Mouse (Mus musculus) ZHBTc4 (cell line): ENCODE results near the gene 9330182L06Rik.

ENCODE experiments used
- DNase-seq: peaks from one replicate; pipeline ENCODE4 v3.0.0-alpha.2; 2011; ENCODE audit warnings: low read depth, low spot score

Gene 9330182L06Rik

GRCm38 (mm10) chr5:9361982-9362661, 96.2 kb downstream of the 9330182L06Rik start:
- DNase-seq, result no peak

DNA sequence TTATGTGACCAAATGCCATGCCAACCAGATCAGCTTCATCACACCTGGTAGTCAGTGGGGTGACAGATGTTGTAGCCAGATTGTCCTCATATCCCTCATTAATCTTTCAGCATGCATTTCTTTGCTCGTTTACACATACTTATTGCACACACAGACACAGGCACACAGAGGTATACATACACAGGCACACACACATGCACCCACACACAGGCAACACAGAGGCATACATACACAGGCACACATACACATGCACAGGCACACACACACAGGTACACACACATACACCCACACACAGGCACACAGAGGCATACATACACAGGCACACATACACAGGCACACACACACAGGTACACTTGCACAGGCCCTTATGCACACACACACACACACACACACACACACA, 99.0 kb downstream of the 9330182L06Rik start:
- DNase-seq, result no peak

GRCm38 (mm10) chr5:9367920-9368692, 102.2 kb downstream of the 9330182L06Rik start:
- no peak for DNase-seq

GRCm38 (mm10) chr5:9371127-9371526, 105.2 kb downstream of the 9330182L06Rik start:
- no peak for DNase-seq

DNA sequence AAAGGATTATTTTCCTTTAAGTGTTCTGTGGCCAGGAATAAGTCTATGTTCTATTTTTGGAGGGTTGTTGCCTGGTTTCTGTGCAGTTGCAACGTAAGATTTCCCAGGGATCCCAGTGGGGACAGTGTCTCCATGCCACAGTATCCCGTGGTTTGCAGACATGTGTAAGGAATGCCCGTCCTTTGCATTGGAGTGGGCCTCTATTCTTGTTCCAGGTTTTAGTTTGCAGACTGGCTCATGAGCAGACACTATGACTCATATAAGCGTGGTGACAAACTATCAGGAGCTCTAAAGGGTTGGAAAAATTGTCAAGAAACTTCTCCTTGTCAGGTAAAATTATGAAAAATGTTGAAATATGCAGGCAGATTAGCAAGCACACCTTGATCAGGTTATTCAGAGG, 107.4 kb downstream of the 9330182L06Rik start:
- DNase-seq, result no peak

DNA sequence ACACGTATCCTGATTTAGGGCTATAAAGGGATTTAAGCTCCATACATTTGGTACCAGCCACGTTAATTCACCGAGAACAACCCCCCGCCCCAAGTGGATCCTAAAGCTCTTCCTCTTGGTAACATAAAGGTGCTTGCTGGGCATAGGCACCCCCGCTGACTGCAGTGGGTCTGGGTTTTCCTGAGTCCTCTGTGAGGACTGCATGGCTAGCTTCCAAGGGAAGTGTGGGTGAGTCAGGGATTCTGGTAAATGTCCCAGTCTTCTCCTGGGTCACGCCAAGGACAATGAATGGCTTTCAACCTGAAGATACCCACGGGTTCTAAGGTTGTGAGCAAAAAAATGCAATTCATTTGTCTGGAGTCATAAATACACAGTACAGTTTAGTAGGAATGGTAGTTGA, 124.0 kb downstream of the 9330182L06Rik start:
- DNase-seq, result no peak

DNA sequence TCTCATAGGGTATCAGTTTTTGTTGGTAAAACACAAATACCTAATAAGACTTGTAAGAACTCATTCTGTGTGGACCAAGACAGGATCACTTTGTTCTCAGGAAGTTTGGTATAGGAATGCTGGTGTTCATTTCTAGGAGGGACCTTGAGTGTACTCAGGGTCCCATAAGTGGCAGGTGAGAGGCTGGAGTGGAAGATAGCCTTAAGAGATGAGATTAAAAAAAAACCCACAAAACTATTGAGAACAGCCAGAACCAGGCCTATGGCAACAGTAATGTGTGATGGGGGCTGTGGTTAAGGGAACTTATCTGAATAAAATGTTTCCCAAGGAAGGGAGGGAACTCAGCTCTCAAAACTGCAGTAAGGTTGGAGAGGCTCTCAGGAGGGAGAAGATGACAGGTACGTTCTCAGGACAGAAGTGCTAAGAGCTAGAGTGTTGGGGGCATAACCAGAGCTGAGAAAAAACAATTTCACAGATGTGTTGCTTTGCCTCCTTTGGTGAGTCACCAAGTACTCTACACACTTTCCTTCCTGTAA, 126.0 kb downstream of the 9330182L06Rik start:
- DNase-seq, result no peak

- no peak for DNase-seq
Observed at GRCm38 (mm10) chr5:9417098-9417497, 151.2 kb downstream of the 9330182L06Rik start.

- no peak for DNase-seq
Observed at GRCm38 (mm10) chr5:9417802-9418201, 151.9 kb downstream of the 9330182L06Rik start.

GRCm38 (mm10) chr5:9419964-9420363, 154.0 kb downstream of the 9330182L06Rik start:
- peak; percentile 34 for DNase-seq

GRCm38 (mm10) chr5:9424464-9424863, 158.5 kb downstream of the 9330182L06Rik start:
- DNase-seq, result no peak

DNA sequence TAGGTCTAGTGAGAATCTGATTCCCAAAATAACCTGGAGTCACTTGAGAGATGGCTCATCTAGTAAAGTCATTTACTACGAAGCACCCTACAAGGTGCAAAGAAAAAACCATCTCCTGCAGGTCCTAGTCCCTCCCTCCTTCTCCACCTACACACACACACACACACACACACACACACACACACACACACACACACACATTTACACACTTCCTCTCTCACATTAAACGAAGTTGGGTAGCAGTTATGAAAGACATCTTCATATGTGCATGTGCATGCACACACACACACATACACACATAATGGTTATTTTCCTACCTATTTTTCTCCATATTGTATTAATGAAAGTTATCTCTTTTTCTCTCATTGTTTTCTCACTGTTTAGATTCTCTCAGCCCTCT, 161.2 kb downstream of the 9330182L06Rik start:
- DNase-seq, result no peak

DNA sequence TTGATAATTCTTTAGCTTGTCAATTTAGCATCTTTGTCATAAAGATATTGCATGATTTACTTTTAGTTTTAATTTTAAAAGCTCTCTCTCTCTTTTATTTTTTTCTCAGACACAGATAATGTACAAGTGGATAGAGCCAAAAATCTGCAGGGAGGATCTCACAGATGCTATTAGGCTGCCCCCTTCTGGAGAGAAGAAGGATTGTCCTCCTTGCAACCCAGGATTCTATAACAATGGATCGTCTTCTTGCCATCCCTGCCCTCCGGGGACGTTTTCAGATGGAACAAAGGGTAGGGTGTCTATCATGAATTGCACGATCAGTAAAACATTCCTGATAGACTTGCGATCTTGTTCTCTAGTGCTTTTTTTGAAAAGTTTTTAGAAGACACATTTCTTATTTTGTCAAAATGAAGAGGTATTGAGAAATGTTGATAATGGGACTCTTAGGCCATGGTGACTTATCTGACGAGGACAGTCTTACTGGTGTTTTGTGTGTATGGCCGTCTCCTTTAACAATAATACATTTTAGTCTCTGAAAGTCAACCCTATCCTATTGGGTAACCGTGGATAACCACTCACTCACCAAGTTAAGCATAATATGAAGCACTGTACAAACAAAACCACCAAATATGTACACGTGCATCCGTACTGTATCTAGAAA, 161.8 kb downstream of the 9330182L06Rik start:
- peak; percentile 82 for DNase-seq

DNA sequence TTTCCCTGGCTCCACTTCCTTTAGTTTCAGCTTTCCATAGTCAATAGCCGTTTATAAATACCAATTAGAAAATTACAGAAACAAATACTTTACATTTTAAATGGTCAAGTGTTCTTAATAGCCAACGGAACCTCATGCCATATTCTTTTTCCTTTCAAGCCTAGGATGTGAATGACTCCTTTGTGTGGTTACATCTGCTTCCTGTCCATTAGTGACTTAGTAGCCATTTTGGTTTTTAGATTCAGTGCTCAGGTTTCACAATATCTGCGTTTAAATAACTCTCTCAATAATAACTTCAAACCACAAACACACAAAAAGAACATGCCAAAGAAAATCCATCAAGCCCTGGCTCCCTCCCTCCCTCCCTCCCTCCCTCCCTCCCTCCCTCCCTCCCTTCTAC, 162.8 kb downstream of the 9330182L06Rik start:
- no peak for DNase-seq

DNA sequence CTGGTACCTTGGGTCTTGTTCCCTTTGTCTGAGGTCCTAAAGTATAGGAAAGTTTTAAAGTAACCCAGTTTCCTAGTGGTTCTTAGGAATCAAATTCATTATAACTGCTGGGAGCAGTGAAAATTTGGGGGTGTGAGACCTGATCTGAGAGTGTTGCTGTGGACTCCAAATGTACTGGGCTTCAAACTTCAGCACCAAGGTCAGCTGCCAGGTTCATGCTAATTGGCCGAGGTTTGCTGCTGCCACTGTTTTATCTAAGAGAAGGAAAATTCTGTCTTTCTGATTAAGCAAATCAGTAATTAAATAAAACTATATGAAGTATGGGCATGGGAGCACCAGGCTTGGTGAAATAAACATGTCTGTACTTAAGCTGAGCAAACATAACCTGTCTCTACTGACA, 180.2 kb downstream of the 9330182L06Rik start:
- DNase-seq, result peak; percentile 35

- DNase-seq, result no peak
Observed at GRCm38 (mm10) chr5:9448931-9449330, 183.0 kb downstream of the 9330182L06Rik start.

- peak; percentile 24 for DNase-seq
Observed at GRCm38 (mm10) chr5:9449570-9449969, 183.7 kb downstream of the 9330182L06Rik start.

DNA sequence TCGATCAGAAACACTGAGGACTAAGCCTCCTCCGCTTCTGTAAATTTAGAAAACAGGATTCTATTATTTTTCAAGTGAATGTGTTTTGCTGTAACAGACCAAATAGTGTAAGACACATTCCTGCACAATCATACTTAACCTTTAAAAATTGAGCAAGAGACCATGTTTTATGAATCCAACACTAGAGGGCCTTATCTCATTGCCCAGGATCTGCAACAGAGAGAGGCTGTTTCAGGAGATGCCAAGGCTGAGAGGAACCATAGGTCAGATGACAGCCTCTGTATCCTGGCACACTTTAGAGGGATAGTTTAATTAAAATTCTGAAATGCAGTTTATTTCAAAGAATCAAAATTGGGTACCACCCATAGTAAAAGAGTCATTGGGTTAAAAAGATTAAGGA, 187.4 kb downstream of the 9330182L06Rik start:
- DNase-seq, result no peak

DNA sequence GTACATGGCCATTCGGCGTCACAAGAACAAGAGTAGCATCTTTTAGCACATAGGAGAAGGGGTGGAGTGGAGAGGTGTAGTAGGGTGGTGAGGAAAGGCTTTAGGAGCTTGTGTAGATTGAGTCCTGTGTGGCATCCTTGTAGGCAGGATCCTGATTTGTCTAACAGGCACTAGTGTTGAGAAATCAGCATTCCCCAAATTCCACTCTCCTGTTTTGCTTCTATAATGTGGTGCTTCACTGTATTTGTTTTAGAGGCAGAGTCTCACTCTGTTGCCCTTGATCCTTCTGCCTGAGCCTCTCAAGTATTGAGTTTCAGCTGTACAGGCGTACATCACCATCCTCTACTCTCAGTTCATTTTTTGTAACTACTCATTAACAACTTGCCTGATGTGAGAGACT, 211.7 kb downstream of the 9330182L06Rik start:
- no peak for DNase-seq

DNA sequence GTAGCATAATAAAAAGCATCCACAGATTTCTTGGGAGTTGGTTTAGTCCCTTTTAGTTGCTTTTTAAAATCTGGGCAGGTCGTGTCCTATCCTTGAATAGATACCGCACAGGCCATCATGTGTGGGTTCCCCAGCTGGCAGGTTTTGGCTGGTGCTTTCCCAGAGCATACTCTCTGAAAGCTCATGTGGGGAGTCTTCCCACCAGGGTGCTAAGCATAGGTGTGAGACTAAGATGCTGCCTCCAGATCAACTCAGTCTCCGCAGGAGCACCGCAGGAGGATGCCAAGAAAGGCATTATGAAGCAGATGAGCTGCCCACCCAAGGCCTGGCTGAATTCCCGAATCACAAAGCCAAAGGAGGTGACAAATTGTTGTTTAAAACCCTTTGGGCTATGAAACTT, 229.5 kb downstream of the 9330182L06Rik start:
- no peak for DNase-seq

- DNase-seq, result no peak
Observed at GRCm38 (mm10) chr5:9497235-9497634, 231.3 kb downstream of the 9330182L06Rik start.

- no peak for DNase-seq
Observed at GRCm38 (mm10) chr5:9511027-9511426, 245.1 kb downstream of the 9330182L06Rik start.
